Mouse (Mus musculus) spleen, adult 2 months (tissue): Measurements from ENCODE around the gene Elp1. TPM values are rescaled to one million over a fixed set of nuclear protein-coding genes. Genes with fewer than 3 reads are reported as not detected.

Source experiments
- DNase-seq, 2 experiments: peaks; one replicate each; pipeline versions ENCODE4 v3.0.0 to v3.0.0-alpha.2; 2012 to 2021; ENCODE audit warnings: low spot score in 2 of 2, low read depth in 1 of 2
- H3K27ac ChIP-seq: fragments of 200-500 bp; 2 replicates; pipeline ENCODE4 v1.5.1; 2012; ENCODE audit warnings: low read length, inconsistent platforms; ENCODE audit not compliant: insufficient read depth
- H3K27me3 ChIP-seq: fragments of 200-500 bp; 2 replicates; pipeline ENCODE4 v1.6.1; 2012; ENCODE audit warnings: mild to moderate bottlenecking, moderate library complexity, low read length, inconsistent platforms; ENCODE audit not compliant: control insufficient read depth, insufficient read depth
- H3K36me3 ChIP-seq: fragments of 200-500 bp; 2 replicates; pipeline ENCODE4 v1.6.1; 2012; ENCODE audit warnings: mild to moderate bottlenecking, low read length, inconsistent platforms; ENCODE audit not compliant: control insufficient read depth, insufficient read depth
- H3K4me1 ChIP-seq: fragments of 200-500 bp; 2 replicates; pipeline ENCODE4 v1.6.1; 2011; ENCODE audit warnings: inconsistent platforms; ENCODE audit not compliant: control insufficient read depth, insufficient read depth, insufficient read length
- H3K4me3 ChIP-seq: fragments of 200-500 bp; 2 replicates; pipeline ENCODE4 v1.5.1; 2011; ENCODE audit warnings: mild to moderate bottlenecking, inconsistent platforms; ENCODE audit not compliant: insufficient read depth, insufficient read length; ENCODE audit errors: extremely low read depth
- CTCF ChIP-seq: fragments of 200-500 bp; IDR thresholded peaks from 2 replicates; pipeline ENCODE4 v1.5.1; 2011; ENCODE audit warnings: mild to moderate bottlenecking, inconsistent platforms; ENCODE audit not compliant: insufficient read depth, insufficient read length, insufficient replicate concordance; ENCODE audit errors: extremely low read depth
- POLR2A ChIP-seq: fragments of 200-500 bp; IDR thresholded peaks from 2 replicates; pipeline ENCODE4 v1.6.1; 2011; ENCODE audit warnings: low read depth, low read length, inconsistent platforms
- WGBS: fragments of 180-500 bp; shearing (Covaris S2); methylation state at CpG from one replicate; pipeline ENCODE4 v1.1.7; 2018; 5-methylcytosine and 5-hydroxymethylcytosine counted together
- polyA plus RNA-seq: library from polyadenylated mRNA; depleted of rRNA; stranded (reverse); fragments of >200 nt; gene quantifications from 2 replicates; pipeline ENCODE4 v1.2.3, GENCODE M21; 2012

Elp1 gene
- polyA plus RNA-seq, 1 experiment = 9.7 TPM

DNA sequence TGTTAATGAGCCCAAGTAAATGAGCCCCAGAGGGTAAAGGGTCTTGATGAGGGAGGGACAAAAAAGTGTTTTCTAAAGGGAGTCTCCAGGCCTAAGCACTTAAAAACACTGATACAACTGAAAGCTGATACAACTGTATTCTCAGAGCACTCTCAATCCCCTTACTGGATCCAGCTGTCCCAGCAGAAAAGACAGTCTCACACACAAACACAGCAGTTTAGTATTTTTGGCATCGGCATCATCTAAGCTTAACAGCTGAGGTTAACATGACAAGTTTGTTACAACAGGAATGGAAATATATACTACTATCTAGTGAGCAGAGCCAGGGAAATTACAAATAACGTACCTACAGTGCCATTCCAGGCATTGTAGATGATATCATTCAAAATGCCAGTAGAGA is 55.8 kb downstream of the Elp1 start:
- H3K4me3 ChIP-seq = no peak overlapping the region
- TF ChIP-seq POLR2A (no peak), CTCF (no peak)
- H3K36me3 ChIP-seq = peaks cover 13% of the 10 kb centered on the region
- H3K27ac ChIP-seq = no peak overlapping the region
- DNase-seq = no peak
- WGBS = 97% methylated on average over 2 of the region's 2 CpGs
- no peaks in the 10 kb centered on the region for H3K4me1 ChIP-seq
- no peaks in the 10 kb centered on the region for H3K27me3 ChIP-seq

DNA sequence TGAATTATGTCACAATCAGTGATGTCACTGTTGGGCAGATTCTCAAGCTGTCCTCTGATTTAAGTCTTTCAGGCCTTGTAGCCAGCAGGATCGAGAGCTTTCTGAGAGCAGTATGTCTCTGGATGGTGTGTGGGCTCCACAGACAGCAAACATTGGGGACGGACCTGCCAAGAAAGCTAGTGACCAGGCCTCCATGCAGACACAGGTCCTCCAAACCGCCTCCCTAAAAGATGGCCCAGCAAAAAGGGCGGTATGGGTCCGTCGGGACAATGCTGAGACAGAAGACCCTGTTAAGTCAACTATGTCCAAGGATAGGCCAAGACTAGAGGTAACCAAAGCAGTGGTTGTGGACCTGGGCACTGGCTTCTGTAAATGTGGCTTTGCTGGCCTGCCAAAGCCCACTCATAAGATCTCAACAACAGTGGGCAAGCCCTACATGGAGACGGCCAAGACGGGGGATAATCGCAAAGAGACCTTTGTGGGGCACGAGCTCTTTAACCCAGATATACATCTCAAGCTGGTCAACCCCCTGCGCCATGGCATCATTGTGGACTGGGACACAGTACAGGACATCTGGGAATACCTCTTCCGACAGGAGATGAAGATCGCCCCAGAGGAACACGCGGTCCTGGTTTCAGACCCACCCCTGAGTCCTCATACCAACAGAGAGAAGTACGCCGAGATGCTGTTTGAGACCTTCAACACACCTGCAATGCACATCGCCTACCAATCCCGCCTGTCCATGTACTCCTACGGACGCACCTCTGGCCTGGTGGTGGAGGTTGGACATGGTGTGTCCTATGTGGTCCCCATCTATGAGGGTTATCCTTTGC is 58.6 kb downstream of the Elp1 start, which contains the start of gene Actl7a:
Gene Actl7a (plus strand): TSS at position 51 of the 833 bp plus-strand sequence.
- TF ChIP-seq POLR2A (no peak), CTCF (no peak)
- no peaks in the 10 kb centered on the region for H3K4me1 ChIP-seq

DNA sequence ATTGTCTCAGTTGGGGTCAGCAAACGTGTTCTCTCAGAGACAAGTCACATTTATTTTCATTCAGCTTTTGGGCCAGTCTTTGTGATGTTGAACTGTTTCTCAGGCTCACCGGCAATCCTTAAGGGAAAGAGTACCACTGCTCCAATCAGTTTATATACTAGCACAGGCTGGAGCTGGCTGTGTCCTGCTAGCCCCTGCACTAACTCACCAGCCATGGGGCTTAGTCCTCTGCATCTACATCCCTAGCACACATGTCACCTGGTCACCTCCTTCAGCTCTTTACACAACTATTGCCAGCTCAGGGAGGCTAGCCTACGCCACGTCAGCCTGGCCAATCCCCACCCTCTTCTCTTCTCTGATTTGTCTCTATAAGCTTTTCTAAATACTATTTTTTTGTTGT is 59.4 kb downstream of the Elp1 start:
- H3K4me3 ChIP-seq = no peak overlapping the region
- WGBS = 87% methylated on average over 4 of the region's 4 CpGs
- H3K27ac ChIP-seq = no peak overlapping the region
- H3K4me1 ChIP-seq = no peaks in the 10 kb centered on the region
- H3K36me3 ChIP-seq = no peaks in the 10 kb centered on the region
- no peaks in the 10 kb centered on the region for H3K27me3 ChIP-seq
- no peak for TF ChIP-seq CTCF
- no peak for DNase-seq

More for the DNA sequence above, 58.6 kb downstream of the Elp1 start, which contains the start of gene Actl7a:
- H3K36me3 ChIP-seq = peaks cover under 1% of the 10 kb centered on the region
- no peak for DNase-seq
- WGBS = 97% methylated on average over 21 of the region's 21 CpGs
- no peak within 1 kb of the TSS for H3K4me3 ChIP-seq
- no peaks in the 10 kb centered on the region for H3K27me3 ChIP-seq
- no peak within 1 kb of the TSS for H3K27ac ChIP-seq

DNA sequence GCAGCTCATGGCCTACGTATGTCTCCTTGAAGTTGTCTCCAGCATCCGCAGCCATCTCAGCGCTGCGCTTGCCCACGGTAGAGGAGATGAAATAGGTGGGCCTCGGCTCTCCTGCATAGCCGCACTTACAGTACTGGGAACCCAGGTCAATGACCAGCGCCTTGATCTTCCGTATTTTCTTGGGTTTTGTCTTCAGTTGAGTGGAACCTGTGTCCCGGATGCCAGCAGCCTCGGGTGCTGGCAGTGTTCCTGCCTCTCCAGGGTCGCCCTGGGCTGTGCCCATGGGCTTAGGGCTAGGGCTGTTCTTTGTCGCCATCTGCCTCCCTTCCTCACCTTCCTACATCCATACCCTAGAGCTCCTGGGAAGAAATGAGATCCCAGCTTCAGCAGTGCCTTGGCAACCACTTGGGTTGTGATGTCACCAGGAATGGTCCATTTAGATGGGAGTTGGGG is 61.1 kb downstream of the Elp1 start, which contains the start of gene Actl7b:
Gene Actl7b (minus strand): TSS at position 403 of the 453 bp plus-strand sequence.
- Histone ChIP-seq H3K27ac (no peak within 1 kb of the TSS), H3K27me3 (no peaks in the 10 kb centered on the region), H3K4me3 (no peak within 1 kb of the TSS), H3K4me1 (no peaks in the 10 kb centered on the region), H3K36me3 (no peaks in the 10 kb centered on the region)
- WGBS = 94% methylated on average over 13 of the region's 13 CpGs
- DNase-seq = no peak
- TF ChIP-seq CTCF = no peak
- no peak for TF ChIP-seq POLR2A

GRCm38 (mm10) chr4:56740611-56741010 is 61.5 kb downstream of the Elp1 start:
- WGBS = 97% methylated on average over 20 of the region's 20 CpGs

DNA sequence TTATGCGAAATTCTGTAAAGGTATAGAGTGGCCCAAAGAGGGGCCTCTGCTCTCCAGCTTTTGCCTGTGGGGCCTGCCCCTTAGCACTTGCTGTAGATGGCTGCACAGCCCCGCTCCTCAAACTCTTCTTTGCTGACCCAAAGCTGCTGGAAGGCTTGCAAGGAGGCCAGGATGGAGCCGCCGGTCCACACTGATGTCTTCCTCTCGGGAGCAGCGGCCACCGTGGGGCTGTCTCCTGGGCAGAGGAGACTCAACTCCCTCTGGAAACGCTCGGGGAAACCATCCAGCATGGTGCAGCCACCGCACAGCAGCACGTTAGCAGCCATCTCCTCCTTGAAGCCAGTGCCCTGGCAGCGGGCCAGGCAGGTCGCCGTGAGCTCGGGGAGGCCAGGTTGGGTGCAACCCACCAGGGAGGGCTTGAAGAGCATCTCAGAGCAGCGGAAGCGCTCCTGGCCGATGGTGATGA is 62.1 kb downstream of the Elp1 start, which contains the start of gene Gm26657:
Gene Gm26657 (plus strand): TSS at position 51 of the 466 bp plus-strand sequence.
- Histone ChIP-seq H3K4me1 (no peaks in the 10 kb centered on the region), H3K36me3 (no peaks in the 10 kb centered on the region), H3K27ac (no peak within 1 kb of the TSS), H3K27me3 (no peaks in the 10 kb centered on the region), H3K4me3 (no peak within 1 kb of the TSS)
- 91% methylated on average over 18 of the region's 18 CpGs for WGBS
- no peak for DNase-seq
- TF ChIP-seq POLR2A (no peak), CTCF (no peak)

More at GRCm38 (mm10) chr4:56740611-56741010, 61.5 kb downstream of the Elp1 start:
- Histone ChIP-seq H3K4me3 (no peak overlapping the region), H3K36me3 (no peaks in the 10 kb centered on the region), H3K4me1 (no peaks in the 10 kb centered on the region), H3K27ac (no peak overlapping the region), H3K27me3 (no peaks in the 10 kb centered on the region)
- TF ChIP-seq POLR2A (no peak), CTCF (no peak)
- no peak for DNase-seq

DNA sequence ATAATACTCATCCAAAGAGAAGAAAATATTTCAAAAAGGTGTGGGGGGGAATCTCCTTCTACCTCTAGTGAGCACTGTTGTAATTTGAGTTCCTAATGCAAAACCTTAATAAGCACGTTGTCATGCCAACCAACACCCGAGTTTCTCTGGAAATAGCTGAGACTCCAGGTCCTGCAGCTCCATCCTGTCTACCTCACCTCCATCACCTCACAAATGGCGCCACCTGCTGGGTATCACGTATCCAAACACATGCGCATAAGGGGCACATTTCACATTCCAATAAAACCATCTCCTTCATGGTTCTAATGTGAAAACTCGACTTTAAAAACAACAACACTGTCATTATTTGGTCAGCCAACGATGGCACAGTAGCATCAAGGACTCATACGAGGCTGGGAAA is 76.3 kb downstream of the Elp1 start:
- no peak overlapping the region for H3K4me3 ChIP-seq
- H3K27me3 ChIP-seq = no peaks in the 10 kb centered on the region
- WGBS = 69% methylated on average over 8 of the region's 8 CpGs
- no peak for DNase-seq
- H3K27ac ChIP-seq = no peak overlapping the region
- H3K4me1 ChIP-seq = no peaks in the 10 kb centered on the region
- H3K36me3 ChIP-seq = no peaks in the 10 kb centered on the region
- TF ChIP-seq CTCF (peak; percentile 3; the same call in 1 of the 2 replicates), POLR2A (no peak)
